Mouse (Mus musculus): ENCODE results near the gene Gm7579. TPM values are rescaled to one million over a fixed set of nuclear protein-coding genes. Genes with fewer than 3 reads are reported as not detected.
"Not testable (repeated sequence)": the region's sequence is repeated elsewhere in the genome, so short reads cannot be mapped to it uniquely, and the experiment has no call there.

The Gm7579 gene
- polyA plus RNA-seq, 2 experiments: not detected

DNA sequence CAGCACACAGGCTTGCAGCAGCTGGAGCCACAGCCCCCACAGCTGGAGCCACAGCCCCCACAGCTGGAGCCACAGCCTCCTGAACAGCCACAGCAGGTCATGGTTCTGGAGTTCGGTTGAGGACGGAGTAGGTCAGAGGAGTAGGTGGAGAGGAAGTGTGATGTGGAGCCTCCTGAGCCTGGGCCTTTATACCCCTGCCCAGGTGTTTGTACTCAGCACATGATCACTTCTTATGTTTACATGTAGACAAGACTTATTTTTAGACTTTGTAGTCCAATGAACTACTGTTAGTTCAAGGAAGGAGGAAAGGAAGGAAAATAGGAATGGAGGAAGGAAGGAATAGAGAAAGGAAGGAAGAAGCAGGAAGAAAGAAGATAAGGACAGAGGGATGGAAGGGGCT lies 29.3 kb downstream of the Gm7579 start, which contains the start of gene Gm40460:
Gene Gm40460, minus strand, starts transcription at position 101 of the 400 bp plus-strand sequence.
- Histone ChIP-seq H3K27ac (no peak within 1 kb of the TSS), H3K36me3 (replicated peaks; ENCODE audit: control insufficient read depth, insufficient read depth, low read depth) (no peaks in the 10 kb centered on the region), H3K9ac (replicated peaks) (no peak within 1 kb of the TSS), H3K27me3 (ENCODE audit: control insufficient read depth, insufficient read depth, low read length) (no peaks in the 10 kb centered on the region), H3K4me1 (replicated peaks; ENCODE audit: control insufficient read depth in 2 of 2, insufficient read depth in 2 of 2, low read length in 1 of 2) (no peaks in the 10 kb centered on the region), H3K9me3 (ENCODE audit: control insufficient read depth, low read length) (no peaks in the 10 kb centered on the region), H3K4me3 (ENCODE audit: insufficient read depth in 1 of 2, low read depth in 2 of 2, low read length in 2 of 2) (no peak within 1 kb of the TSS), H3K4me2 (ENCODE audit: low read depth) (no peak within 1 kb of the TSS)
- DNase-seq (ENCODE audit: low read depth in 3 of 3, low spot score in 3 of 3) (no peak), ATAC-seq (ENCODE audit: insufficient read depth) (no peak)
- TF ChIP-seq EP300 (IDR thresholded peaks at IDR 0.05; ENCODE audit: low read depth) (no peak), CTCF (IDR thresholded peaks at IDR 0.05; ENCODE audit: low read depth) (no peak)
- 35% methylated on average over 2 of the region's 2 CpGs for WGBS (ENCODE audit: insufficient replicate concordance)

- WGBS (ENCODE audit: insufficient replicate concordance): 0% methylated on average over 1 of the region's 1 CpGs
- Histone ChIP-seq H3K27me3 (ENCODE audit: control insufficient read depth, insufficient read depth, low read length) (no peaks in the 10 kb centered on the region), H3K36me3 (replicated peaks; ENCODE audit: control insufficient read depth, insufficient read depth, low read depth) (no peaks in the 10 kb centered on the region), H3K4me2 (ENCODE audit: low read depth) (no peak overlapping the region), H3K27ac (no peak overlapping the region), H3K9me3 (ENCODE audit: control insufficient read depth, low read length) (no peaks in the 10 kb centered on the region), H3K4me1 (replicated peaks; ENCODE audit: control insufficient read depth in 2 of 2, insufficient read depth in 2 of 2, low read length in 1 of 2) (no peaks in the 10 kb centered on the region), H3K4me3 (ENCODE audit: insufficient read depth in 1 of 2, low read depth in 2 of 2, low read length in 2 of 2) (no peak overlapping the region), H3K9ac (replicated peaks) (no peak overlapping the region)
- DNase-seq (ENCODE audit: low read depth in 3 of 3, low spot score in 3 of 3) (no peak), ATAC-seq (ENCODE audit: insufficient read depth) (no peak)
- TF ChIP-seq EP300 (IDR thresholded peaks at IDR 0.05; ENCODE audit: low read depth) (no peak), CTCF (IDR thresholded peaks at IDR 0.05; ENCODE audit: low read depth) (peak; percentile 37; the same call in 1 of the 2 replicates)
Measured at GRCm38 (mm10) chr7:142249824-142250223, 38.2 kb downstream of the Gm7579 start.

GRCm38 (mm10) chr7:142255517-142255916 lies 43.9 kb downstream of the Gm7579 start:
- DNase-seq (ENCODE audit: low read depth in 3 of 3, low spot score in 3 of 3): no peak

GRCm38 (mm10) chr7:142258254-142258653 lies 46.6 kb downstream of the Gm7579 start, which contains the start of gene Gm2431:
Gene Gm2431, minus strand, starts transcription at chr7:142258354.
- not testable (repeated sequence) for H3K9ac ChIP-seq (replicated peaks); H3K36me3 ChIP-seq (replicated peaks; ENCODE audit: control insufficient read depth, insufficient read depth, low read depth); H3K4me3 ChIP-seq (ENCODE audit: insufficient read depth in 1 of 2, low read depth in 2 of 2, low read length in 2 of 2); H3K27me3 ChIP-seq (ENCODE audit: control insufficient read depth, insufficient read depth, low read length); H3K4me1 ChIP-seq (replicated peaks; ENCODE audit: control insufficient read depth in 2 of 2, insufficient read depth in 2 of 2, low read length in 1 of 2); ATAC-seq (ENCODE audit: insufficient read depth); H3K4me2 ChIP-seq (ENCODE audit: low read depth); H3K9me3 ChIP-seq (ENCODE audit: control insufficient read depth, low read length); DNase-seq (ENCODE audit: low read depth in 3 of 3, low spot score in 3 of 3); H3K27ac ChIP-seq
- 10% methylated on average over 1 of the region's 1 CpGs for WGBS (ENCODE audit: insufficient replicate concordance)

More at GRCm38 (mm10) chr7:142255517-142255916, 43.9 kb downstream of the Gm7579 start:
- no peak overlapping the region for H3K9ac ChIP-seq (replicated peaks)
- H3K27ac ChIP-seq: no peak overlapping the region
- H3K4me3 ChIP-seq (ENCODE audit: insufficient read depth in 1 of 2, low read depth in 2 of 2, low read length in 2 of 2): no peak overlapping the region
- no peaks in the 10 kb centered on the region for H3K4me1 ChIP-seq (replicated peaks; ENCODE audit: control insufficient read depth in 2 of 2, insufficient read depth in 2 of 2, low read length in 1 of 2)
- no peaks in the 10 kb centered on the region for H3K27me3 ChIP-seq (ENCODE audit: control insufficient read depth, insufficient read depth, low read length)
- no peaks in the 10 kb centered on the region for H3K36me3 ChIP-seq (replicated peaks; ENCODE audit: control insufficient read depth, insufficient read depth, low read depth)
- TF ChIP-seq EP300 (IDR thresholded peaks at IDR 0.05; ENCODE audit: low read depth) (no peak), CTCF (IDR thresholded peaks at IDR 0.05; ENCODE audit: low read depth) (peak; percentile 60)
- 2% methylated on average over 2 of the region's 2 CpGs for WGBS (ENCODE audit: insufficient replicate concordance)
- no peaks in the 10 kb centered on the region for H3K9me3 ChIP-seq (ENCODE audit: control insufficient read depth, low read length)
- no peak overlapping the region for H3K4me2 ChIP-seq (ENCODE audit: low read depth)
- no peak for ATAC-seq (ENCODE audit: insufficient read depth)

Other genes starting within 250 kb of the Gm7579 start
- gene Mob2, start 150.8 kb upstream of the Gm7579 start, polyA plus RNA-seq (2012; rRNA removed): 33.9 and 41.5 TPM in 2 replicates
- 68.8 and 75.6 TPM in 2 replicates for gene Mob2, start 150.8 kb upstream of the Gm7579 start, polyA plus RNA-seq (2014; fragmentation: Nextera tagmentation; extraction: Ambion mirVana)
- 2.5 TPM in 2 replicates for gene Dusp8, start 116.0 kb upstream of the Gm7579 start, polyA plus RNA-seq (2012; rRNA removed)
- gene Dusp8, start 116.0 kb upstream of the Gm7579 start, polyA plus RNA-seq (2014; fragmentation: Nextera tagmentation; extraction: Ambion mirVana): 3.8 and 4.2 TPM in 2 replicates
- not detected in 2 replicates for gene Gm45618, start 91.1 kb upstream of the Gm7579 start, polyA plus RNA-seq (2012; rRNA removed)
- not detected in 2 replicates for gene Gm45618, start 91.1 kb upstream of the Gm7579 start, polyA plus RNA-seq (2014; fragmentation: Nextera tagmentation; extraction: Ambion mirVana)
- not detected in 2 replicates for gene Gm39115, start 75.8 kb upstream of the Gm7579 start, polyA plus RNA-seq (2012; rRNA removed)
- gene Gm39115, start 75.8 kb upstream of the Gm7579 start, polyA plus RNA-seq (2014; fragmentation: Nextera tagmentation; extraction: Ambion mirVana): not detected in 2 replicates
- not detected in 2 replicates for gene Gm45337, start 67.3 kb upstream of the Gm7579 start, polyA plus RNA-seq (2012; rRNA removed)
- gene Gm45337, start 67.3 kb upstream of the Gm7579 start, polyA plus RNA-seq (2014; fragmentation: Nextera tagmentation; extraction: Ambion mirVana): not detected in 2 replicates
- gene Gm29735, start 54.7 kb upstream of the Gm7579 start, polyA plus RNA-seq (2012; rRNA removed): not detected in 2 replicates
- not detected in 2 replicates for gene Gm29735, start 54.7 kb upstream of the Gm7579 start, polyA plus RNA-seq (2014; fragmentation: Nextera tagmentation; extraction: Ambion mirVana)
- not detected in 2 replicates for gene Gm4553, start 46.1 kb upstream of the Gm7579 start, polyA plus RNA-seq (2012; rRNA removed)
- gene Gm4553, start 46.1 kb upstream of the Gm7579 start, polyA plus RNA-seq (2014; fragmentation: Nextera tagmentation; extraction: Ambion mirVana): not detected in 2 replicates
- gene Krtap5-2, start 35.9 kb upstream of the Gm7579 start, polyA plus RNA-seq (2012; rRNA removed): not detected in 2 replicates
- gene Krtap5-2, start 35.9 kb upstream of the Gm7579 start, polyA plus RNA-seq (2014; fragmentation: Nextera tagmentation; extraction: Ambion mirVana): not detected in 2 replicates
- gene Gm10153, start 21.5 kb upstream of the Gm7579 start, polyA plus RNA-seq (2012; rRNA removed): not detected in 2 replicates
- gene Gm10153, start 21.5 kb upstream of the Gm7579 start, polyA plus RNA-seq (2014; fragmentation: Nextera tagmentation; extraction: Ambion mirVana): not detected in 2 replicates
- not detected in 2 replicates for gene Krtap5-3, start 10.5 kb upstream of the Gm7579 start, polyA plus RNA-seq (2012; rRNA removed)
- gene Krtap5-3, start 10.5 kb upstream of the Gm7579 start, polyA plus RNA-seq (2014; fragmentation: Nextera tagmentation; extraction: Ambion mirVana): not detected in 2 replicates
- gene Krtap5-5, start 18.1 kb downstream of the Gm7579 start, polyA plus RNA-seq (2012; rRNA removed): not detected in 2 replicates
- not detected in 2 replicates for gene Krtap5-5, start 18.1 kb downstream of the Gm7579 start, polyA plus RNA-seq (2014; fragmentation: Nextera tagmentation; extraction: Ambion mirVana)
- not detected in 2 replicates for gene Gm40460, start 29.2 kb downstream of the Gm7579 start, polyA plus RNA-seq (2012; rRNA removed)
- not detected in 2 replicates for gene Gm40460, start 29.2 kb downstream of the Gm7579 start, polyA plus RNA-seq (2014; fragmentation: Nextera tagmentation; extraction: Ambion mirVana)
- not detected in 2 replicates for gene Gm2431, start 46.5 kb downstream of the Gm7579 start, polyA plus RNA-seq (2012; rRNA removed)
- not detected in 2 replicates for gene Gm2431, start 46.5 kb downstream of the Gm7579 start, polyA plus RNA-seq (2014; fragmentation: Nextera tagmentation; extraction: Ambion mirVana)
- not detected in 2 replicates for gene Gm4559, start 62.5 kb downstream of the Gm7579 start, polyA plus RNA-seq (2012; rRNA removed)
- not detected in 2 replicates for gene Gm4559, start 62.5 kb downstream of the Gm7579 start, polyA plus RNA-seq (2014; fragmentation: Nextera tagmentation; extraction: Ambion mirVana)
- not detected in 2 replicates for gene Krtap5-1, start 85.3 kb downstream of the Gm7579 start, polyA plus RNA-seq (2012; rRNA removed)
- gene Krtap5-1, start 85.3 kb downstream of the Gm7579 start, polyA plus RNA-seq (2014; fragmentation: Nextera tagmentation; extraction: Ambion mirVana): not detected in 2 replicates
- gene Krtap5-4, start 91.7 kb downstream of the Gm7579 start, polyA plus RNA-seq (2012; rRNA removed): not detected in 2 replicates
- not detected in 2 replicates for gene Krtap5-4, start 91.7 kb downstream of the Gm7579 start, polyA plus RNA-seq (2014; fragmentation: Nextera tagmentation; extraction: Ambion mirVana)
- gene Ifitm10, start 161.9 kb downstream of the Gm7579 start, polyA plus RNA-seq (2012; rRNA removed): 0.87 and 1.1 TPM in 2 replicates
- gene Ifitm10, start 161.9 kb downstream of the Gm7579 start, polyA plus RNA-seq (2014; fragmentation: Nextera tagmentation; extraction: Ambion mirVana): 1.0 and 1.3 TPM in 2 replicates
- 0.66 TPM in 1 of 2 replicates, not detected in the other for gene Gm49369, start 170.8 kb downstream of the Gm7579 start, polyA plus RNA-seq (2012; rRNA removed)
- gene Gm49369, start 170.8 kb downstream of the Gm7579 start, polyA plus RNA-seq (2014; fragmentation: Nextera tagmentation; extraction: Ambion mirVana): 0.29 TPM in 1 of 2 replicates, not detected in the other
- gene Ctsd, start 176.2 kb downstream of the Gm7579 start, polyA plus RNA-seq (2012; rRNA removed): 180 and 209 TPM in 2 replicates
- gene Ctsd, start 176.2 kb downstream of the Gm7579 start, polyA plus RNA-seq (2014; fragmentation: Nextera tagmentation; extraction: Ambion mirVana): 324 and 349 TPM in 2 replicates
- gene Syt8, start 223.0 kb downstream of the Gm7579 start, polyA plus RNA-seq (2012; rRNA removed): 0.03 and 0.57 TPM in 2 replicates
- not detected in 2 replicates for gene Syt8, start 223.0 kb downstream of the Gm7579 start, polyA plus RNA-seq (2014; fragmentation: Nextera tagmentation; extraction: Ambion mirVana)
- gene Tnni2, start 229.9 kb downstream of the Gm7579 start, polyA plus RNA-seq (2012; rRNA removed): 1.7 and 2.1 TPM in 2 replicates
- gene Tnni2, start 229.9 kb downstream of the Gm7579 start, polyA plus RNA-seq (2014; fragmentation: Nextera tagmentation; extraction: Ambion mirVana): 2.1 and 2.2 TPM in 2 replicates
- 13.3 TPM in 2 replicates for gene Lsp1, start 248.9 kb downstream of the Gm7579 start, polyA plus RNA-seq (2012; rRNA removed)
- gene Lsp1, start 248.9 kb downstream of the Gm7579 start, polyA plus RNA-seq (2014; fragmentation: Nextera tagmentation; extraction: Ambion mirVana): 13.2 and 15.2 TPM in 2 replicates

All from liver, embryonic 14.5 days (tissue).